Mouse (Mus musculus): ENCODE results near the gene Efhc1.

DNA sequence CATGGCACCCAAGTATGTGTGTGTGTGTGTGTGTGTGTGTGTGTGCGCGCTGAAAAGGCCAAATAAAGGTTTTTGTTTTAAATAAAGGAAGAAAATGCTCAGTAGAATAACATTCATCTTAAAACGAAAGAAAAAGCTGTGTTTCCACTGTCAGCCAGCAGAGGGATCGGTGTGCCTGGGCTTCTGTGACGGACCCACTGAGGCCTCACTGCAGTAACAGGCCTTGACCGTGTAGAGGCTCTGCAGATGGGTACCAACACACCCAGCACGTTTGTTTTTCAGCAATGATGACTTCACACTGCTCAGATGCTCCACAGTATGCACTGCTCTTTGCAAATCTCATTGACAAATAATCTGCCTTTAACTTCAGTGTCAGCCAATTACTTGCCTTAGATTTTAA is 18.0 kb upstream of the Efhc1 start:
- TF ChIP-seq POLR2A (IDR thresholded peaks at IDR 0.05; ENCODE audit: control insufficient read depth, extremely low read depth, insufficient read depth, low read length, poor library complexity): no peak
- TF ChIP-seq CTCF (IDR thresholded peaks at IDR 0.05; ENCODE audit: borderline replicate concordance, control insufficient read depth, extremely low read depth, insufficient read depth, low read length, poor library complexity): peak; percentile 79; the same call in 1 of the 2 replicates

Data from thymus, adult 2 months (tissue).